20 mouse cellular contexts compared by ENCODE assay signal in genomic region chr10:113105301-113105700, GRCm38 (mm10).
DNase-seq lines count a peak whose midpoint lies in the region; ATAC-seq and TF ChIP-seq lines count a peak whose summit lies in the region.
"Had no signal": no experiment of that assay in that cellular context is flagged by ENCODE, and none has a peak within 500 bp of the region (broad histone marks: within the 10 kb centered on the region; RNA-seq: fewer than 3 reads in every experiment).

No protein-coding gene starts in this region.

- no peaks in the 10 kb centered on the region for H3K79me2 ChIP-seq in myocyte (ENCODE audit: control insufficient read depth, insufficient read depth)

- TF ChIP-seq POLR2A in myocyte (IDR thresholded peaks at IDR 0.05; ENCODE audit: insufficient read length, low read depth), result no peak

- no peaks in the 10 kb centered on the region for H3K36me3 ChIP-seq in myocyte (ENCODE audit: control insufficient read depth, insufficient read depth)
- no peaks in the 10 kb centered on the region for H3K36me3 ChIP-seq in liver, embryonic 11.5 days (ENCODE audit: control insufficient read depth, insufficient read depth, low read length)
- H3K36me3 ChIP-seq: embryonic facial prominence, embryonic 13.5 days; embryonic facial prominence, embryonic 15.5 days; forebrain, embryonic 15.5 days had no signal

- H3K9me3 ChIP-seq in liver, embryonic 11.5 days (ENCODE audit: control insufficient read depth, low read length), result no peaks in the 10 kb centered on the region
- H3K9me3 ChIP-seq: embryonic facial prominence, embryonic 13.5 days; embryonic facial prominence, embryonic 15.5 days; forebrain, embryonic 13.5 days; forebrain, embryonic 15.5 days had no signal

- H3K9ac ChIP-seq in liver, embryonic 11.5 days (ENCODE audit: low read depth, low read length), result no peak overlapping the region
- H3K9ac ChIP-seq: embryonic facial prominence, embryonic 13.5 days; embryonic facial prominence, embryonic 15.5 days; forebrain, embryonic 13.5 days; forebrain, embryonic 15.5 days; forebrain, postnatal 0 days had no signal

- no peaks in the 10 kb centered on the region for H3K27me3 ChIP-seq in myocyte (ENCODE audit: control insufficient read depth, insufficient read depth, insufficient read length)
- no peaks in the 10 kb centered on the region for H3K27me3 ChIP-seq in liver, embryonic 11.5 days (replicated peaks; ENCODE audit: control insufficient read depth, insufficient read depth, low read length)
- H3K27me3 ChIP-seq: embryonic facial prominence, embryonic 13.5 days; embryonic facial prominence, embryonic 15.5 days; forebrain, embryonic 13.5 days; forebrain, embryonic 15.5 days had no signal

- no peak for ATAC-seq in liver, embryonic 11.5 days (replicated peaks; ENCODE audit: low FRiP score)

- no peak overlapping the region for H3ac ChIP-seq in myocyte (ENCODE audit: control insufficient read depth, insufficient read length)

- DNase-seq in 3T3-L1 (ENCODE audit: low read depth, low spot score), result peak; percentile 81
- DNase-seq in 416B (ENCODE audit: low read depth), result peak; percentile 10
- DNase-seq in NIH3T3 (ENCODE audit: low read depth), result peak; percentile 52
- no peak for DNase-seq in liver, embryonic 11.5 days (ENCODE audit: low spot score)
- no peak for DNase-seq in layer of hippocampus, adult 9-10 months (ENCODE audit: low spot score)
- DNase-seq in urinary bladder, postnatal 4 days (ENCODE audit: low spot score in 2 of 2), result no peak
- DNase-seq: adrenal gland, adult 2 months; adrenal gland, postnatal 10 days; adrenal gland, postnatal 25 days; cerebellum, adult 11 months; cerebellum, adult 18-20 months; cerebellum, adult 8-10 months; cerebellum, adult 9-11 months; embryo, embryonic 11 days had no signal

- H3K27ac ChIP-seq in liver, embryonic 11.5 days (ENCODE audit: low read depth, low read length), result no peak overlapping the region
- H3K27ac ChIP-seq: embryonic facial prominence, embryonic 13.5 days; embryonic facial prominence, embryonic 15.5 days; forebrain, embryonic 13.5 days; forebrain, embryonic 15.5 days had no signal

- 74% methylated on average over 2 of the region's 2 CpGs for WGBS in liver, embryonic 11.5 days

- H3K4me1 ChIP-seq in liver, embryonic 11.5 days (replicated peaks; ENCODE audit: control insufficient read depth, insufficient read depth, low read length), result no peaks in the 10 kb centered on the region
- H3K4me1 ChIP-seq: embryonic facial prominence, embryonic 13.5 days; embryonic facial prominence, embryonic 15.5 days had no signal

- no peak overlapping the region for H3K4me3 ChIP-seq in myocyte
- no peak overlapping the region for H3K4me3 ChIP-seq in liver, embryonic 11.5 days (ENCODE audit: low read depth, low read length)
- H3K4me3 ChIP-seq: embryonic facial prominence, embryonic 13.5 days; embryonic facial prominence, embryonic 15.5 days; forebrain, embryonic 13.5 days; forebrain, embryonic 15.5 days had no signal

- no peak overlapping the region for H3K4me2 ChIP-seq in myocyte (ENCODE audit: low read depth)
- no peak overlapping the region for H3K4me2 ChIP-seq in liver, embryonic 11.5 days
- H3K4me2 ChIP-seq: embryonic facial prominence, embryonic 13.5 days; embryonic facial prominence, embryonic 15.5 days; forebrain, embryonic 13.5 days; forebrain, embryonic 15.5 days had no signal

TF ChIP-seq in myocyte, 11 proteins besides CTCF, POLR2A, EP300 and RAD21:
- TF ChIP-seq CEBPB (IDR thresholded peaks at IDR 0.05; ENCODE audit: insufficient read depth, poor library complexity, severe bottlenecking) (peak; percentile 29; the same call in 1 of the 2 replicates), POLR2AphosphoS2 (IDR thresholded peaks at IDR 0.05; ENCODE audit: insufficient read length, low read depth) (no peak)

Comparison
In these comparisons a context has a peak if more than half of its experiments do, and no peak if none do; other contexts are left out.
1. DNase-seq: peak in 3T3-L1 (single experiment), 416B (single experiment) and NIH3T3 (single experiment); none in liver, embryonic 11.5 days (single experiment), layer of hippocampus, adult 9-10 months (single experiment) and urinary bladder, postnatal 4 days (0 of 2).